In genomic region chr5:28167611-28168252, GRCm38 (mm10) we compare ENCODE assay signal across 9 mouse cellular contexts. TPM values are rescaled to one million over a fixed set of nuclear protein-coding genes. Genes with fewer than 3 reads are reported as not detected.
DNase-seq lines count a peak whose midpoint lies in the region; ATAC-seq lines count a peak whose summit lies in the region.
"Had no signal": no experiment of that assay in that cellular context is flagged by ENCODE, and none has a peak within 500 bp of the region (broad histone marks: within the 10 kb centered on the region; RNA-seq: fewer than 3 reads in every experiment).

No protein-coding gene starts in this region.

- no peak overlapping the region; the same call in 1 of the 2 replicates for H3K4me3 ChIP-seq in heart, embryonic 10.5 days
- 0 out of 2 replicates have a peak overlapping the region, but pooled peaks have one; percentile 4 for H3K4me3 ChIP-seq in embryonic facial prominence, embryonic 15.5 days (replicated peaks)
- H3K4me3 ChIP-seq in limb, embryonic 15.5 days: peak overlapping the region; percentile 12

- ATAC-seq in embryonic facial prominence, embryonic 15.5 days (ENCODE audit: insufficient number of reproducible peaks, low FRiP score, low TSS enrichment, low read depth): no peak
- ATAC-seq in limb, embryonic 15.5 days (ENCODE audit: insufficient number of reproducible peaks, low FRiP score, low TSS enrichment, low read depth): no peak
- ATAC-seq in frontal cortex, adult (ENCODE audit: low TSS enrichment): no peak

- H3K27me3 ChIP-seq in heart, embryonic 10.5 days (ENCODE audit: insufficient read depth, poor library complexity, severe bottlenecking): peaks cover 96% of the 10 kb centered on the region
- peaks cover 92% of the 10 kb centered on the region for H3K27me3 ChIP-seq in embryonic facial prominence, embryonic 15.5 days
- peaks cover 93% of the 10 kb centered on the region for H3K27me3 ChIP-seq in limb, embryonic 15.5 days

- no peaks in the 10 kb centered on the region for H3K36me3 ChIP-seq in heart, embryonic 10.5 days
- no peaks in the 10 kb centered on the region for H3K36me3 ChIP-seq in embryonic facial prominence, embryonic 15.5 days
- no peaks in the 10 kb centered on the region for H3K36me3 ChIP-seq in limb, embryonic 15.5 days
- H3K36me3 ChIP-seq: neural tube, embryonic 12.5 days had no signal

- peaks cover 28% of the 10 kb centered on the region for H3K4me1 ChIP-seq in heart, embryonic 10.5 days
- H3K4me1 ChIP-seq in embryonic facial prominence, embryonic 15.5 days: peaks cover 30% of the 10 kb centered on the region
- peaks cover 30% of the 10 kb centered on the region for H3K4me1 ChIP-seq in limb, embryonic 15.5 days

- no peak overlapping the region for H3K27ac ChIP-seq in heart, embryonic 10.5 days
- no peak overlapping the region for H3K27ac ChIP-seq in embryonic facial prominence, embryonic 15.5 days (replicated peaks)
- no peak overlapping the region for H3K27ac ChIP-seq in limb, embryonic 15.5 days
- H3K27ac ChIP-seq: neural tube, embryonic 12.5 days had no signal

- WGBS in heart, embryonic 10.5 days: 2% methylated on average over 29 of the region's 29 CpGs
- WGBS in embryonic facial prominence, embryonic 15.5 days: 2% methylated on average over 29 of the region's 29 CpGs
- 2% methylated on average over 29 of the region's 29 CpGs for WGBS in limb, embryonic 15.5 days

- no peaks in the 10 kb centered on the region for H3K9me3 ChIP-seq in heart, embryonic 10.5 days
- no peaks in the 10 kb centered on the region for H3K9me3 ChIP-seq in embryonic facial prominence, embryonic 15.5 days (replicated peaks)
- no peaks in the 10 kb centered on the region for H3K9me3 ChIP-seq in limb, embryonic 15.5 days
- H3K9me3 ChIP-seq: neural tube, embryonic 12.5 days had no signal

- DNase-seq in heart, adult 18-20 months: peak; percentile 4 to 41
- no peak for DNase-seq in heart, embryonic 10.5 days (ENCODE audit: low spot score)
- DNase-seq in ES-CJ7 (ENCODE audit: low read depth, low spot score): peak; percentile 71
- no peak for DNase-seq in urinary bladder, postnatal 14 days (ENCODE audit: low spot score)
- no peak for DNase-seq in frontal cortex, adult 2 months (ENCODE audit: extremely low spot score in 1 of 2, low spot score in 1 of 2)

- no peak overlapping the region for H3K9ac ChIP-seq in embryonic facial prominence, embryonic 15.5 days
- no peak overlapping the region for H3K9ac ChIP-seq in limb, embryonic 15.5 days
- H3K9ac ChIP-seq: neural tube, embryonic 12.5 days had no signal

- peak overlapping the region; percentile 4; the same call in 1 of the 2 replicates for H3K4me2 ChIP-seq in embryonic facial prominence, embryonic 15.5 days (replicated peaks)
- H3K4me2 ChIP-seq in limb, embryonic 15.5 days: no peak overlapping the region

RNA-seq across cellular contexts. Expression of gene En2, which starts 2.2 kb away (rescaled TPM):
- total RNA-seq in heart, adult 18-20 months (2021): under 1 TPM in 1 of 2 experiments, not detected in 1; 0.08 TPM
- polyA plus RNA-seq in heart, embryonic 10.5 days (2016; fragmentation: Nextera tagmentation; extraction: Ambion mirVana): not detected in 2 replicates
- polyA plus RNA-seq in embryonic facial prominence, embryonic 15.5 days (2015; fragmentation: Nextera tagmentation; extraction: Ambion mirVana): not detected in 2 replicates
- polyA plus RNA-seq in limb, embryonic 15.5 days (2015; fragmentation: Nextera tagmentation; extraction: Ambion mirVana): not detected in 2 replicates
- polyA plus RNA-seq in frontal cortex, adult 2 months (2012; rRNA removed): 0.29 and 0.30 TPM in 2 replicates

Comparison
In these comparisons a context has a peak if more than half of its experiments do, and no peak if none do; other contexts are left out.
1. DNase-seq: peak in heart, adult 18-20 months (2 of 2) and ES-CJ7 (single experiment); none in heart, embryonic 10.5 days (single experiment), urinary bladder, postnatal 14 days (single experiment) and frontal cortex, adult 2 months (0 of 2).